Mouse (Mus musculus): ENCODE measurements around the gene Mmp10.

GRCm38 (mm10) chr9:7453302-7453701 is 48.9 kb upstream of the Mmp10 start:
- TF ChIP-seq POLR2A (IDR thresholded peaks at IDR 0.05; ENCODE audit: borderline replicate concordance, control insufficient read depth, low read depth, low read length) (no peak), CTCF (IDR thresholded peaks at IDR 0.05; ENCODE audit: control insufficient read depth, insufficient read depth, low read length) (no peak)
